Mouse (Mus musculus) heart, postnatal 14 days (tissue): ENCODE data around the gene Rhpn2. TPM values are rescaled to one million over a fixed set of nuclear protein-coding genes. Genes with fewer than 3 reads are reported as not detected.

Source experiments
- DNase-seq, 2 experiments: peaks; one replicate each; pipeline ENCODE4 v3.0.0; 2021 to 2022
- intact Hi-C: fragments of 180-260 bp; cut with DNase I; formaldehyde crosslinking; loops from one replicate; pipeline ENCODE4 v1.15.1; 2025
- total RNA-seq, 2 experiments: library from RNA; stranded (reverse); gene quantifications; 2 replicates each; pipeline ENCODE4 v1.2.3; 2021

Gene Rhpn2
- total RNA-seq, 2 experiments from 2014 or later, result 5.0 to 6.0 TPM

DNA sequence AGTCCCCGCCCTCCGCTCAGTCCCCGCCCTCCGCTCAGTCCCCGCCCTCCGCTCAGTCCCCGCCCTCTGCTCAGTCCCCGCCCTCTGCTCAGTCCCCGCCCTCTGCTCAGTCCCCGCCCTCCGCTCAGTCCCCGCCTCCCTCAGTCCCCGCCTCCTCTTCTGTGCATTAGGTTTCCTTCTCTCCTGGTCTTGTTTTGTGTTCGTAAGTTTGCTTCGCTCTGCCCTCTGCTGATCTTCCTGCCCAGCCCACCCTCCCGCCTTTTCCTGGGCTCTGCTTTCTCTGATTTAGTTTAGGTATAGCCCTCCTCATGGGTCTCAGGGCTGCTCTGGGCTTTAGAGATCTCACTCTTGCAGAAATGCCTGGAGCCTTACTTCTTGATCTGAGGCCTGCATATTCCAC is 47.9 kb downstream of the Rhpn2 start:
- DNase-seq, result no peak
- intact Hi-C loops, result no loop called here

DNA sequence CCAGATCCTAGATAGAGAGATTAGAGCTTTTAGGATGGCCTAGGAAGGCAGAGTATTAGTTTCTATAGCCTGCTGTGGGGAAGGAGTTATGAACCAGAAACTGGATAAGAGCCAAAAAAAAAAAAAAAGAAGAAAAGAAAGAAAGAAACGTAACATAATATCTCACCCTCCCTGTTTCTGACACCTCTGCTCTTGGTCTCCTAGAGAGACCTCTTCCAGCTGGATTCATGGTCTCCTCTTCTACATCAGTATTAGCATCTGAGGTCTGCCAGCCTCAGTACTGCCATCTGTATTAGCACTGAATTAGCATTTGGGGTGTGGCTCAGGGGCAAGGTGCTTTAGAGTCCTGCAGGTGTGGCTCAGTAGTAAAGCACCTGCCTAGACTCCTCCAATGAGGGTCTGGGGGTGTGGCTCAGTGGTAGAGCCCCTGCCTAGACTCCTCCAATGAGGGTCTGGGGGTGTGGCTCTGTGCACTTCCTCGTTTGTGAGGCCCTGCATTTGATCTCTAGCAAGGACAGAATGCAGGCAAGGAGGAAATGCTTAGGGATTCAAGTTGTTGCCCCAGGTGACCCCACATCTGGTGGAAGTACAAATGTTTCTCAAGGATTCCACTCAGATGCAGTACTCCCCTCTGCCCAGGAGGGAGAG is 48.9 kb downstream of the Rhpn2 start:
- no peak for DNase-seq
- intact Hi-C loops, result no loop called here

- intact Hi-C loops, result no loop called here
- peak in 1 of 2 experiments; percentile 12 for DNase-seq
These were observed 52.6 kb downstream of the Rhpn2 start for GRCm38 (mm10) chr7:35386525-35386952.

- intact Hi-C loops, result no loop called here
- no peak for DNase-seq
These were observed 54.7 kb downstream of the Rhpn2 start for GRCm38 (mm10) chr7:35388694-35389093.

- DNase-seq, result peak; percentile 20 to 21
These were observed 59.0 kb downstream of the Rhpn2 start for GRCm38 (mm10) chr7:35392935-35393334.

GRCm38 (mm10) chr7:35395734-35396456 is 61.9 kb downstream of the Rhpn2 start:
- DNase-seq, result no peak
- intact Hi-C loops, result no loop called here

More at GRCm38 (mm10) chr7:35392935-35393334, 59.0 kb downstream of the Rhpn2 start:
- intact Hi-C loops, result loop anchor here (5.0 kb wide), 2 partner anchors 61 to 76 kb away; partner anchors contain the start of genes Gpatch1 and Rhpn2

GRCm38 (mm10) chr7:35396542-35397168 is 62.7 kb downstream of the Rhpn2 start, which contains the start of the genes Faap24 and Cep89:
Faap24 (minus strand) TSS chr7:35396836.
Cep89 (plus strand) TSS chr7:35397035.
- intact Hi-C loops, result no loop called here
- DNase-seq, result peak; percentile 90 to 95

- intact Hi-C loops, result no loop called here
These were observed 67.2 kb downstream of the Rhpn2 start for GRCm38 (mm10) chr7:35401169-35401568.

GRCm38 (mm10) chr7:35415226-35415625 is 81.3 kb downstream of the Rhpn2 start:
- no peak for DNase-seq
- intact Hi-C loops, result no loop called here

More at GRCm38 (mm10) chr7:35401169-35401568, 67.2 kb downstream of the Rhpn2 start:
- DNase-seq, result no peak

- intact Hi-C loops, result no loop called here
- no peak for DNase-seq
These were observed 82.1 kb downstream of the Rhpn2 start for GRCm38 (mm10) chr7:35415801-35416653.

DNA sequence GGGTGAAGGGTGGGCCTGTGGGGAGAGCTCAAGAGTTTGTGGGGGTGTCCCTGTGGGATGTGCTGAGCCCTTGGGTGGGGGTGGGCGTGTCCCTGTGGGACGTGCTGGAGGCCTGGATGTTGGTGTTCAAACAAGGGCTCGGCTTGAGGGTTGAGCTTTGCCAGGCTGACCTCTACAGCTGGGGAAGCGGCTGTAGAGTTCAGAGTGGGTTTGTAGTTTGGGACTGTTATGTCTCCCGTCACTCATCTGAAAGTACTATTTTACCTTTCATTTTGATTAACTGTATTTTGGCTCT is 82.6 kb downstream of the Rhpn2 start:
- intact Hi-C loops, result no loop called here
- DNase-seq, result no peak

DNA sequence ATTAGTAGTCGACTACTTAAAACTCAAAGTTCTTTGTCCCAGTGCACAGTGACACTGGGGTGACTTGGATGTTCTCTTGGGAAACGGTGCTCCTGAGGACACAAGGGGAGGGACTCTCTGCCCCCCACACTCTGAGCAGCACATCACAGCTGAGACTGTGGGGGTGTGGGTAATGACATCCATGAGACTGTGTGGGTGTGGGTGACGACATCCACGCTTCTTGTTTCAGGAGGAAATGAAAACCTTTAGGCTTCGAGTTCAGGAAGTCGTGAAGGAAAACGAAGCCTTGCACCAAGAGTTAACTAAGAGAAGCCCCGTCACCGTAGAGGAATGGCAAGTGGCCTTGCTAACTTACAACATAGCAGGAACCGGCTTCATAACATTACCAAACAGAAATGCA is 89.1 kb downstream of the Rhpn2 start:
- intact Hi-C loops, result no loop called here
- no peak for DNase-seq

DNA sequence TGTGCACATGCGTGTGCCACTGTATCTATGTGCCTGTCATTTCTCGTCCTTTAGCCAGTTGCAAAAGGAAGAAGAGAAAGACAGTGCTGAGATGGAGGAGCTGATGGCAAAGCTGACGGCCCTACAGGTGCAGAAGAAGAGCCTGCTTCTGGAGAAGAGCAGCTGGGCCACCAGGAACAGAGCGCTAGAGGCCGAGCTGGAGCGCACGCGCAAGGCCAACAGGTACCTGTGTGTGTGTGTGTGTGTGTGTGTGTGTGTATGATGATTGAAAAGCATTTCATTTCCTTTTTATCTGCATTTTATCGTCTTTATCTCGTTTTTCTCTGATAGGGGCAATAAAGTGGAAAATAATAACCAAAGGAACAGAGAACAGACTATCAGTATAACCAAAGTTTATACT is 94.2 kb downstream of the Rhpn2 start:
- no peak for DNase-seq
- intact Hi-C loops, result no loop called here

DNA sequence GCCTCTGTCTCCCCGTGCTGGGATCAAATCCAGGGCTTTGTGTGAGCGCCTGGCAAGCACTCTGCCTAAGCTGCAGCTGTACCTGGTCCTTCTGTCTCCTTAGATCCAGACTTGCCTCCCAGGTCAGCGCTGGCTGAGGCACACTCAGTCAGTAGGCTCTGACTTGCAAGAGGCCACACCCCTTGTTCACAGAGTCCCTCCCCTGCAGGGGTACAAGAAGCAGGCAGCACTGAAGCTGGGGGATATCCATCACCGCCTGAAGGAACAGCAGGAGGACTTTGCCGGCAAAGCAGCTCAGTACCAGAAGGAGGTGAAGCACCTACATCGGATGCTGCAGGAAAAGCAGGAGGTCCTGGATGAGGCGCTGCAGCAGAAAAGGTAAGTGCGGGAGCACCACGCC is 101.3 kb downstream of the Rhpn2 start:
- intact Hi-C loops, result no loop called here
- DNase-seq, result no peak

Other genes with a start within 250 kb of the Rhpn2 start
- 10 to 100 TPM in 1 of 2 experiments, 1 to 10 TPM in 1; 5.2 to 11.5 TPM for gene Cebpa, start 214.9 kb upstream of the Rhpn2 start, total RNA-seq
- 1 to 10 TPM in 1 of 2 experiments, under 1 TPM in 1; 0.88 to 1.6 TPM for gene Slc7a10, start 147.8 kb upstream of the Rhpn2 start, total RNA-seq
- gene Lrp3, start 118.7 kb upstream of the Rhpn2 start, total RNA-seq, result 1 to 10 TPM; 8.9 to 9.0 TPM
- 10 to 100 TPM in 1 of 2 experiments, 1 to 10 TPM in 1; 9.6 to 10.4 TPM for gene Gpatch1, start 15.7 kb upstream of the Rhpn2 start, total RNA-seq
- 1 to 10 TPM; 1.6 to 2.9 TPM for gene Faap24, start 62.7 kb downstream of the Rhpn2 start, total RNA-seq
- 10 to 100 TPM; 14.1 to 15.4 TPM for gene Cep89, start 62.9 kb downstream of the Rhpn2 start, total RNA-seq
- not detected for gene Slc7a9, start 114.6 kb downstream of the Rhpn2 start, total RNA-seq
- under 1 TPM in 1 of 2 experiments, not detected in 1; 0.44 TPM for gene Tdrd12, start 203.6 kb downstream of the Rhpn2 start, total RNA-seq
- 10 to 100 TPM; 70.6 to 77.4 TPM for gene Nudt19, start 222.1 kb downstream of the Rhpn2 start, total RNA-seq